Mouse (Mus musculus) MEL (cell line): ENCODE measurements around the gene Pard3. TPM values are rescaled to one million over a fixed set of nuclear protein-coding genes. Genes with fewer than 3 reads are reported as not detected.

Source experiments
- DNase-seq: peaks from one replicate; pipeline ENCODE4 v3.0.0; 2011; ENCODE audit warnings: low read depth, low spot score
- H3K27ac ChIP-seq: 2 replicates; pipeline ENCODE4 v1.5.1; 2012; ENCODE audit warnings: low read depth, mild to moderate bottlenecking, control low read depth, low read length, moderate library complexity; ENCODE audit not compliant: control insufficient read depth
- H3K27me3 ChIP-seq, 2 experiments: fragments of 150-350 bp in 1 of 2; sonication (generic) in 1 of 2; 2 replicates each; pipeline ENCODE4 v1.6.1; 2012; ENCODE audit warnings: low read length in 2 of 2, mild to moderate bottlenecking in 2 of 2, improper control_type of control experiment in 1 of 2, moderate library complexity in 1 of 2; ENCODE audit not compliant: insufficient read depth in 2 of 2, control insufficient read depth in 1 of 2
- H3K36me3 ChIP-seq, 2 experiments: 2 replicates each; pipeline ENCODE4 v1.6.1; 2012 to 2014; ENCODE audit warnings: low read length in 2 of 2, improper control_type of control experiment in 1 of 2, inconsistent platforms in 1 of 2, mild to moderate bottlenecking in 1 of 2; ENCODE audit not compliant: insufficient read depth in 2 of 2, control insufficient read depth in 1 of 2
- H3K4me1 ChIP-seq, 2 experiments: fragments of 150-350 bp in 1 of 2; sonication (generic) in 1 of 2; 2 replicates each; pipeline ENCODE4 v1.6.1; 2012; ENCODE audit warnings: low read length in 2 of 2, improper control_type of control experiment in 1 of 2, mild to moderate bottlenecking in 1 of 2; ENCODE audit not compliant: insufficient read depth in 2 of 2, control insufficient read depth in 1 of 2
- H3K4me3 ChIP-seq, 2 experiments: fragments of 150-350 bp in 1 of 2; sonication (generic) in 1 of 2; 2 replicates each; pipeline ENCODE4 v1.5.1; 2012; ENCODE audit warnings: low read depth in 2 of 2, low read length in 2 of 2, mild to moderate bottlenecking in 2 of 2, moderate library complexity in 2 of 2, control low read depth in 1 of 2, improper control_type of control experiment in 1 of 2; ENCODE audit not compliant: control insufficient read depth in 1 of 2, insufficient read depth in 1 of 2
- H3K79me2 ChIP-seq: 2 replicates; pipeline ENCODE4 v1.6.1; 2012; ENCODE audit warnings: mild to moderate bottlenecking, low read length, moderate library complexity; ENCODE audit not compliant: control insufficient read depth, poor library complexity, insufficient read depth
- H3K9ac ChIP-seq: 2 replicates; pipeline ENCODE4 v1.6.1; 2012; ENCODE audit warnings: low read depth, mild to moderate bottlenecking, control low read depth, low read length, moderate library complexity; ENCODE audit not compliant: control insufficient read depth, poor library complexity, severe bottlenecking
- H3K9me3 ChIP-seq: fragments of 150-350 bp; sonication (generic); replicated peaks from 2 replicates; pipeline ENCODE4 v1.6.1; 2012; ENCODE audit warnings: mild to moderate bottlenecking, low read length, improper control_type of control experiment, moderate library complexity; ENCODE audit not compliant: insufficient read depth
- BHLHE40 ChIP-seq: IDR thresholded peaks from 2 replicates; pipeline ENCODE4 v1.6.1; 2012; ENCODE audit warnings: low read depth, mild to moderate bottlenecking, inconsistent platforms, low read length, improper control_type of control experiment, borderline replicate concordance
- CHD1 ChIP-seq: IDR thresholded peaks from 2 replicates; pipeline ENCODE4 v1.6.1; 2012; ENCODE audit warnings: low read depth, mild to moderate bottlenecking, inconsistent platforms, low read length, improper control_type of control experiment
- CTCF ChIP-seq, 3 experiments: IDR thresholded peaks in 2 of 3; conservative IDR thresholded peaks in 1 of 3; 2 replicates each; pipeline ENCODE4 v1.5.1; 2011 to 2012; ENCODE audit warnings: low read length in 3 of 3, low read depth in 2 of 3, mild to moderate bottlenecking in 2 of 3, improper control_type of control experiment in 1 of 3, inconsistent platforms in 1 of 3, mixed read lengths in 1 of 3, moderate library complexity in 1 of 3; ENCODE audit not compliant: control insufficient read depth in 1 of 3, insufficient read depth in 1 of 3, poor library complexity in 1 of 3, severe bottlenecking in 1 of 3
- EP300 ChIP-seq, 2 experiments: IDR thresholded peaks; 2 replicates each; pipeline ENCODE4 v1.6.1; 2011; ENCODE audit warnings: improper control_type of control experiment in 2 of 2, low read length in 2 of 2, low read depth in 1 of 2, mild to moderate bottlenecking in 1 of 2
- ETS1 ChIP-seq: IDR thresholded peaks from 2 replicates; pipeline ENCODE4 v1.6.1; 2012; ENCODE audit warnings: low read depth, mild to moderate bottlenecking, inconsistent platforms, low read length, improper control_type of control experiment, moderate library complexity
- GABPA ChIP-seq: IDR thresholded peaks from 2 replicates; pipeline ENCODE4 v1.6.1; 2012; ENCODE audit warnings: low read depth, mild to moderate bottlenecking, inconsistent platforms, low read length, improper control_type of control experiment, moderate library complexity
- JUND ChIP-seq: IDR thresholded peaks from 2 replicates; pipeline ENCODE4 v1.6.1; 2011; ENCODE audit warnings: low read depth, mild to moderate bottlenecking, improper control_type of control experiment, low read length
- KAT2A ChIP-seq: conservative IDR thresholded peaks from 2 replicates; pipeline ENCODE4 v1.6.1; 2012; ENCODE audit warnings: low read depth, low read length, improper control_type of control experiment, inconsistent platforms
- MYB ChIP-seq: IDR thresholded peaks from 2 replicates; pipeline ENCODE4 v1.6.1; 2011; ENCODE audit warnings: mild to moderate bottlenecking, low read depth, low read length, improper control_type of control experiment
- NELFE ChIP-seq: IDR thresholded peaks from 2 replicates; pipeline ENCODE4 v1.6.1; 2011; ENCODE audit warnings: low read depth, low read length, improper control_type of control experiment
- POLR2A ChIP-seq, 2 experiments: IDR thresholded peaks; 2 replicates each; pipeline ENCODE4 v1.6.1; 2011 to 2012; ENCODE audit warnings: low read length in 2 of 2, mild to moderate bottlenecking in 2 of 2, control low read depth in 1 of 2, improper control_type of control experiment in 1 of 2, low read depth in 1 of 2, moderate library complexity in 1 of 2; ENCODE audit not compliant: control insufficient read depth in 1 of 2, insufficient read depth in 1 of 2, poor library complexity in 1 of 2
- POLR2AphosphoS2 ChIP-seq: IDR thresholded peaks from 2 replicates; pipeline ENCODE4 v1.6.1; 2011; ENCODE audit warnings: low read length, improper control_type of control experiment
- POLR2AphosphoS5 ChIP-seq: IDR thresholded peaks from 2 replicates; pipeline ENCODE4 v1.6.1; 2012; ENCODE audit warnings: low read depth, borderline replicate concordance, mild to moderate bottlenecking, inconsistent platforms, low read length, moderate library complexity, mixed read lengths
- RAD21 ChIP-seq: IDR thresholded peaks from 2 replicates; pipeline ENCODE4 v1.6.1; 2011; ENCODE audit warnings: mild to moderate bottlenecking, low read depth, low read length, improper control_type of control experiment
- RCOR1 ChIP-seq: IDR thresholded peaks from 2 replicates; pipeline ENCODE4 v1.6.1; 2012; ENCODE audit warnings: low read depth, mild to moderate bottlenecking, inconsistent platforms, low read length, improper control_type of control experiment
- SIN3A ChIP-seq: IDR thresholded peaks from 2 replicates; pipeline ENCODE4 v1.6.1; 2012; ENCODE audit warnings: low read length, improper control_type of control experiment, inconsistent platforms
- SMC3 ChIP-seq: IDR thresholded peaks from 2 replicates; pipeline ENCODE4 v1.6.1; 2011; ENCODE audit warnings: low read depth, low read length, improper control_type of control experiment
- TAL1 ChIP-seq: IDR thresholded peaks from 2 replicates; pipeline ENCODE4 v1.6.1; 2012; ENCODE audit warnings: mild to moderate bottlenecking, inconsistent platforms, low read length, moderate library complexity, mixed read lengths
- UBTF ChIP-seq: IDR thresholded peaks from 2 replicates; pipeline ENCODE4 v1.6.1; 2012; ENCODE audit warnings: low read depth, mild to moderate bottlenecking, inconsistent platforms, low read length, improper control_type of control experiment, moderate library complexity, borderline replicate concordance; ENCODE audit not compliant: insufficient read depth
- polyA plus RNA-seq, 2 experiments: library from polyadenylated mRNA; stranded (reverse) in 1 of 2; unstranded in 1 of 2; fragments of >175 nt in 1 of 2; fragments of >200 nt in 1 of 2; gene quantifications; 2 replicates each; pipeline versions ENCODE4 v1.2.1 to v1.2.4; 2012; ENCODE audit warnings: low replicate concordance in 2 of 2, low read depth in 1 of 2; ENCODE audit not compliant: insufficient read length in 2 of 2, insufficient read depth in 1 of 2, missing spikeins in 1 of 2
- total RNA-seq: library from RNA; depleted of rRNA; stranded (reverse); fragments of 300-350 nt; gene quantifications from 2 replicates; pipeline ENCODE4 v1.2.3, GENCODE M21; 2012

The Pard3 gene
- total and polyA plus RNA-seq, 3 experiments, result not detected

- TF ChIP-seq POLR2AphosphoS5, result no peak
- no peak for TF ChIP-seq SMC3
- TF ChIP-seq JUND, result no peak
- no peak for TF ChIP-seq CTCF (IDR thresholded peaks at IDR 0.05 in 2 of 3, conservative IDR thresholded peaks at IDR 0.05 in 1 of 3; ENCODE audit: control insufficient read depth in 1 of 3, insufficient read depth in 1 of 3, low read depth in 2 of 3, low read length in 3 of 3, poor library complexity in 1 of 3, severe bottlenecking in 1 of 3)
- TF ChIP-seq TAL1, result no peak
- TF ChIP-seq KAT2A, result no peak
Measured at GRCm38 (mm10) chr8:127073052-127073618, 9.4 kb downstream of the Pard3 start.

GRCm38 (mm10) chr8:127076511-127076910 lies 12.8 kb downstream of the Pard3 start:
- H3K27me3 ChIP-seq, result no peaks in the 10 kb centered on the region
- no peaks in the 10 kb centered on the region for H3K36me3 ChIP-seq
- TF ChIP-seq CHD1 (no peak), CTCF (IDR thresholded peaks at IDR 0.05 in 2 of 3, conservative IDR thresholded peaks at IDR 0.05 in 1 of 3; ENCODE audit: control insufficient read depth in 1 of 3, insufficient read depth in 1 of 3, low read depth in 2 of 3, low read length in 3 of 3, poor library complexity in 1 of 3, severe bottlenecking in 1 of 3) (no peak), UBTF (no peak), POLR2A (IDR thresholded peaks at IDR 0.05; ENCODE audit: control insufficient read depth in 1 of 2, insufficient read depth in 1 of 2, low read depth in 1 of 2, low read length in 2 of 2, poor library complexity in 1 of 2) (no peak), RAD21 (no peak), RCOR1 (no peak), BHLHE40 (no peak), TAL1 (no peak), POLR2AphosphoS2 (no peak), KAT2A (no peak), MYB (no peak), SIN3A (no peak), EP300 (IDR thresholded peaks at IDR 0.05; ENCODE audit: low read depth in 1 of 2, low read length in 2 of 2) (no peak), GABPA (no peak), SMC3 (no peak), ETS1 (no peak), NELFE (no peak)
- no peak for DNase-seq
- no peak overlapping the region for H3K27ac ChIP-seq
- H3K79me2 ChIP-seq, result no peaks in the 10 kb centered on the region
- no peak overlapping the region for H3K4me3 ChIP-seq
- no peaks in the 10 kb centered on the region for H3K4me1 ChIP-seq
- no peak overlapping the region for H3K9ac ChIP-seq
- no peaks in the 10 kb centered on the region for H3K9me3 ChIP-seq

More at GRCm38 (mm10) chr8:127073052-127073618, 9.4 kb downstream of the Pard3 start:
- no peak overlapping the region for H3K4me3 ChIP-seq
- H3K36me3 ChIP-seq, result no peaks in the 10 kb centered on the region
- H3K79me2 ChIP-seq, result no peaks in the 10 kb centered on the region
- DNase-seq, result no peak
- H3K27ac ChIP-seq, result no peak overlapping the region
- H3K9ac ChIP-seq, result no peak overlapping the region
- no peaks in the 10 kb centered on the region for H3K27me3 ChIP-seq
- no peaks in the 10 kb centered on the region for H3K9me3 ChIP-seq
- H3K4me1 ChIP-seq, result no peaks in the 10 kb centered on the region
